Mouse (Mus musculus) skeletal muscle tissue, adult 2 months (tissue): ENCODE measurements at regions not wholly inside any gene's neighbourhood (a gene's known extent, or its start where the extent isn't known, plus 50 kb on each side); places are given as distances from the start of the nearest gene placed in this dataset.
A peak's percentile ranks its signal among the peaks of the same experiment; 100 is the strongest.
"Not testable (repeated sequence)": the region's sequence is repeated elsewhere in the genome, so short reads cannot be mapped to it uniquely, and the experiment has no call there.

ENCODE experiments used
- DNase-seq: peaks from one replicate; pipeline ENCODE4 v3.0.0-alpha.2; 2012; ENCODE audit warnings: low read depth, low spot score

DNA sequence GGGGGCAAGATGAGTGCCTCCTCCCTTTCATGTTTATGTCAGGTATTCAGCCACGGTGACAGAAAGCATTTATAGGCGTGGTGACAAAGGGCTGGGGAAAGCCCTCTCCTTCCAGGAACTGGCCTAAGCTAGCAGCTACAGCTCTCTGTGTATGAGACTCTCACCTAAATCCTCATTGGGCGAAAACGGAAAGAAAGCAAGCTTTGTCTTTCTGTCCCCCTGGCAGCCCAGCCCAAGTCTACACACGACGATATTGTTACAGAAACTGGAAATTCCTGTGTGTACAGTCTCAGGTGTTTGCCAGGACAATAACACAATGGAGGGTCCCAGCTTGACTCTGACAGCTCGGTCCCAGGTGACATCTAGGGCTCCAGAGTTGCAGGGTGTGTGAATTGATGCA, 60.0 kb downstream of the Dact2 start:
- DNase-seq = no peak

DNA sequence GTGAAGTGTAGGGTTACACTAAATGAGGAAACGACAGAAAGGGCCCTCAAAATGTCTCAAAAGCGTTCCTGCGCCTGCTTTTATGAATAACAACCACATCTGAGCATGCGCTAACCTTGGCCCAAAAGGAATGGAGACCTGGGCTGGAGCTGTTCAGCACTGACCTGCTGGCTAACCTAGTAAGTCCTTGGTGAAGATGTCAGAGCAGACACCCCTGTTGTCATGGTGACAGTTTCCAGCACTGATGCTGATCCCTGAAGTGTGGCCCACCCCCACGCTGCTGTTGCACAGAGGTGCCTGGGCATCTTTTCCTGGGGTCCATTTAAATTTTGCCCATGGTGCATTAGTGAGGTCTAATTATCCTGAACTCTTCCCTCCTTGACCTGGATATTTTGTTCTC, 62.4 kb downstream of the Dact2 start:
- DNase-seq = no peak

DNA sequence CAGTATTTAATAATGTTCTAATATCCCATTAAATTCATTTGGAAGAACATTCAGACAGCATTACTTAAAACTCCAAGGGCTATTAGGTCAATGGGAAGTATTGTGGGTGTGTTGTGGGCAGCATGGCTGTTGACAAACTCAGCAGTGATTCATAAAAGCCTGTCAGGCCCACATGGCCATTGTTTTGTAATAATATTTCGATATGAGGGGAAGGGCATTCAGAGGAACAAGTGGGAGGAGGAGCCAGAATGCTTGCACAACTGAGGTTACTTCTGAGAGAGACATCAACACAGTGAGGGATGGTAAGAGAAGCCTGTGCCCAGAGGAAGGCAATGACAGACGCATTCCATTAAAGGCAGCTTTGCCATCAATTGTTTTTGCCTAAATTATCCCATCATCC, 63.8 kb downstream of the Dact2 start:
- peak; percentile 52 for DNase-seq

DNA sequence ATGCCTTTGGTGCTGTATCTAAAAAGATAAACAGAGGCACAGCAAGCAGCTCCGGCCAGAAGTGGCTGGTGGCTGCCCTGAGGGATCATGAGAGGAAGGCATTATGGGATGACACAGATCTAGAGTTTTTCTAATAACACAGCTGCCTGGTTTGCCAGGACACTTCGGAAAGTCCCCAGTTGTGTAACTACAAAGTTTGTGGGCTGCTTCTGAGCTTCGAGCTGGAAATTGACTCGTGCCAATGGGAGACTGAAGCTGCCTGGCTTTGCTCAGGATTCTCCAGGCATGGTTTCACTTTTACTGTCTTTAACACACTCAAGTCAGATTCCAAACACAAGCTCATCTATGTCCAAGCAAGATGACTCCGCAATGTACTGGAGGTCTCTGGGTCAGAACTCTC, 65.2 kb downstream of the Dact2 start:
- DNase-seq = peak; percentile 31

DNA sequence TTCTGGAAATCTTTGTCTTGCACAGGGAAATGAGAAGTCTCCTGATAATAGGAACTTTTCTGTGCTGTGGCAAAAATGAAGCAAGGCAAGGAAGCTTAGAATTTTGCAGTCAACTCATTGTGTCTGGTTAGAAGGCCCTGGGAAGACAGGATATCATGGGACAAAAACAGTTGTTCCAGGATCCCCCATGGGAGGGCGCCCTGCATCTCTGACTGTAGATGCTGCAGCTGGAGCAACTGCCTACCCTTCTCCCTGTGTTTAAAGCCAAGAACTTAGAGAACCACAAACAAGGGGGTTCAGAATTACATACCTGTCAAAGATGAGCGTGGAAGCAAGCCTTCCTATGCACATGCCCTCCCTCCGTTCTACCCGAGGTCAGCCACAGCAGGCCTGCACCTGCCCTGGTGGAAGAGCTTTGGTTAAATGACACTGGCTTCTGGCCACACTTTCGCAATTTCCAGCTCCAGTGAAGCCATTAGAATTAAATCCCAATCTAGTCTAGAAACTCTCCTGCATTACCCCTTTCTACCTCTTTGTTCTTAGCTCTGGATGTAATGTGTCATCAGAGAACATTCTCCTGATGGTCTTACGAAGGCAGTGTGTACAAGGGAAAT, 67.3 kb downstream of the Dact2 start:
- no peak for DNase-seq

DNA sequence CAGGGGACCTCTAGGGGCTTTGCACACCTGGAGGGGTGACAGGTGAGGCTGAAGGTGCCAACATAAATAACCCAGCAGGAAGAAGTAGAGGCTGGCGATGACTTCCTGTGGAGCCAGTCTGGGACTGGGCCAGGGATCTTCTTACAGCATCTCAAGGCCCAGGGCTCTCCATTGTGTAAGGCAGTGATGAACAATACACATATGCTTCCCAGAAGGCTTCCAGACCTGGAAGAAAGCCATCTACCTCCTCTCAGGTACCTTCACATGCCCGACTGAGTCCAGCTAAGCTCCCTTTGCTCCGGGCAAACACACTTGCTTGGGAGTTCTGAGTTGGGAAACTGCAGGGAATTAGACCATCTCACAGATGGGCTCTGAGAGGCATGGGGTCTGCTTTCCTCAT, 69.5 kb downstream of the Dact2 start:
- no peak for DNase-seq

DNA sequence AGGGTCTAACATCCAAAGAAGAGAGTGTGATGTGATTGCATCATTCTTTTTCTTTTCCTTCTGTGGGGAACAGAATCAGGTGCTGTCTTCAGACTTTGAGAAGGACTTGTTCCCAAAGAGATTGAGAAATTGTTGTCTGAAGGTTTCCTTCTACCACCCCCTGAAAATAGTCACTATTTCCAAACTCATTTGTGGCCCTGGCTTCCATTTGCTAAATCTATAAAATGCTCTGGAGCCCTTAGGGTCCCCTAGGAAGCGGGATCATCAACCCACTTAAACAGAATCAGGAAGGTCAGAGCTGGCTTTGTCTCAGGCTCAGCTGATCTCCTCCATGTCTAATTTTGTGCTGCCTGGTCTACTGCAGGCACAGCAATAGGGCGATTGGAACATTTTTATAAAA, 70.1 kb downstream of the Dact2 start:
- no peak for DNase-seq

DNA sequence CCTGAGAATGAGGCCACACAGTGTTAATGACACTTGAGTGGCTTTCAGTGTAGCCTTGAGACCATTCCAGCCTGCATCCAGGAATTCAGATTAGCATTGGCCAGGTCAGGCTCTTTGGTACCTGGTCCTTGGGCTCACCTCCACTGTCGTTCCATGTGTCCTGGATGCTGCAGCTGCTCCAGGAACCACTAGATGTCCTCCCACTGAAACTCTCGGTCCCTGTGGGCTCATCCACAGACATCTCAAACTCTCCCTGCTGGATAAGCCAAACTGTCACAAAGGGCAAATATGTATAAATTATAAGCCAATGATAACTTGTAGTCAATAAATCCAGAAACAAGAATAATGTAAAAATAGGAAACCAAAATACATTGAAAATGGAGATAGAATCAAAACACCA, 67.7 kb upstream of the Gm7358 start:
- DNase-seq = not testable (repeated sequence)

DNA sequence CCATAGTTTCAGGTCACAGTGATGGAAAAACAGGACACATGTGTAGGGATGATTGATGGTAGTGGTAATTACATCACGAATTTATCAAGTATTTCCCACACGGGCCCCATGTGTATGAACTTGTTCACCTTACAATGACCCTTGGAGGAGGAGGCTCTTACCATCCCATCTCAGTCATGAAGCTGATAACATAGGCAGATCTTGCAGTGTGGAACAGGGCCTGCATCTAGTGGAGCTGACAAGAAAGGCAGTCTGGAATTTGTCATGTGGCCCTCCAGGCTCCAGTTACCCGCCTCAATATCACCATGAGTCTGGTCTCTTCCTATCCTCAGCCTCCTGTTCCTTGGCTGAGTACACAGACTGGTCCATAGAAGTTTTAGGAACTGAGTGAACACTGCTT, 59.5 kb upstream of the Gm7358 start:
- DNase-seq = no peak

DNA sequence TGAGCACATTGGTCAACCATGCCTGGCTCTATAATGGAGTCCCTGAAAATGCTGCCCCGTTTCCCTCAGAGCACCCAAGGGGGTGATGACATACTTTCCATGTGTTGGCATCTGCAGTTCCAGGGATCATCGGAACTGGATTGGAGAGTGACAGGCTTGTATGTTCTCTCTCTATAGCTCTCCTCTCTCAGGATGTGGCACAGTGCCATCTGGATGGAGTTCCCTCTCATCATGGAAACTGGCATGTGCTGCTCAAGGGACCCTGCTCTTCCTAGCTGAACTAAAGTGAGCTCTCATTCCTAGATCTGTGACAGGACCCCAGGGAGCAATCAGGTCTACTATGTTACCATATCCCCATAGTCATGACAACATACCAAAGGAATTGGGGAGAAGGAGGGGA, 56.9 kb upstream of the Gm7358 start:
- no peak for DNase-seq

DNA sequence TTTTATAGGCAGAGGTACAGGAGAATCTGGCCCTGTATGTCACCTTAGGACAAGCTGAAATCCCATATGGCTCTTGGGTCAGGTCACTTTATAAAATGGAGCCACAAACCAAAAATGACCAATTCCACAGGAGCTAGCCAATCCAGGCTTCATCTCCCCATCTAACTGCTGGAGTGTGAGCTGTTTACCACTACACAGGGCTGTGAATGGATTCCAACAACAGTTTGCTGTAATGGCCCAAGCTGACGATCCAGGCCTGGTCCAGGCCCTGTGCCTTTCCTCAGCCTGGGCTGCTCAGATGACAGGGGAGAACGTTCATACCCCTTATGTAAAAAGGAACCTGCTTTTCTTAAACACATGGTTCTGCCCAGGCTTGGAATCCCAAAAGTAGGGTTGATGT, 55.5 kb upstream of the Gm7358 start:
- no peak for DNase-seq

DNA sequence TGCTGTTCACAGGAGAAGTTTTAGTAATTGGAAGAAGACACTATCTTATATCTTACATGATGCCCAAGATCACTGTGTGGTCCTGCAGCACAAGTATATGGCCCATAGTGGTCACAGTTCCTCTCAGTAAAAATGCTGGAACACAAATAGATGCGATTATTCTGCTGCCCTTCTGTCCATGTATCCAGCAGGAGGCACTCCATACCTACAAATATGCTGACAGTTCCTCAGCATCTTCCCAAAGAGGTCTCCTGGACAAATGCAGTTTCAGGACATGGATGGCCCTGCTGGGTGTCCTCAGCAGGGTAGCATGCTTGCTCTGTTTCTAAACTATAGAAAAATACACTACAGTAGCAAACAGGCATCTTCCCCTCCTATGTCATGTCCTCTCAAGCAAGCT, 52.4 kb upstream of the Gm7358 start:
- DNase-seq = not testable (repeated sequence)
